Mouse (Mus musculus) layer of hippocampus, adult 9-11 months (tissue): ENCODE measurements around the gene Armh3.

Experiments
- DNase-seq: peaks from one replicate; pipeline ENCODE4 v3.0.0; 2022

Gene Armh3

GRCm38 (mm10) chr19:45903861-45904260 lies 94.4 kb downstream of the Armh3 start:
- DNase-seq = no peak

DNA sequence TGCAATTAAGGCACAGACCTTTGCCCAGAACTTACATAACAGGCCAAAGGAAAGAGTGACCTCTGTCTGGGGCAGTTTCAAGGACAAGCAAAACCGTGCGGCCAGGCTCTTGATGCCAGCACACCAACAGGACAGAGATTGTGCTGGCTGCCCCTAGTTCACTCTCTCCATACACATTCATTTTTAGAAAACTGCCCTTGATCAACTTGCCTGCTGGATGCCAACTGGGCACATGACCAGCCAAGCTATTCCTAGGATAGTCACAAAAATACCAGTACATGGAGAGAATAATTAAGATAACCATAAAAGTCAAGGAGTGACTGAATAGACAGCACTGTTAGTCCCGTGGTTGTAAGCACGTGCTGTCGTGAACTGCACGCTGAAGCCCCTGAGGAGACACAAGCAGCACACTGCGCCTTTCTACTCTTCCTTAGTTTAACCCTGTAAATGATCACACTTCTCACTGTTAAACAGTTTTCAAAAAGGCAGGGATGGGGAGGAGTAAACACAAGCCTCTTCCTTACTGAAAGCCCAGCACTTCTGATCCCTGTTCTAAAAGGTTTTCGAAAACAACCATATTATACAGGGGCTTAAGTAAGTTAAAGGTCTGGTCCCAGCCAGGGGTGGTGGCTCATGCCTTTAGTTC lies 95.8 kb downstream of the Armh3 start:
- no peak for DNase-seq

DNA sequence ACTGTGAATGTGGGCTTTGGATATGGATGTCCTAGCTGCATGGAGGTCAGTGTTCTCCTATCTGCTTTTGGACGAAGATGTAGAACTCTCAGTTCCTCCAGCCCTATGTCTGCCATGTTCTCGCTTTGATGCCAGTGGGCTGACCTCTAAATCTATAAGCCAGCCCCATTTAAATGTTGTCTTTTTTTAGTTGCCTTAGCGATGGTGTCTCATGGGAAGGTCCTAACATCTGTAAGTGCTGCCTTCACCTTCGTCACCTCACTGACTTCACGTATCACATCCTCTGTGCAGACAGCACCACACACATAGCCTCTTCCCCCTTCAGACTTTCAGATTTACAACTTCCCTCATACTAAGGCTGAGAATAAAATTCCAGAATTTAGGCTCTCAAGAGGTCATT lies 97.5 kb downstream of the Armh3 start:
- no peak for DNase-seq

- no peak for DNase-seq
Measured at GRCm38 (mm10) chr19:45895726-45896125, 102.6 kb downstream of the Armh3 start.

DNA sequence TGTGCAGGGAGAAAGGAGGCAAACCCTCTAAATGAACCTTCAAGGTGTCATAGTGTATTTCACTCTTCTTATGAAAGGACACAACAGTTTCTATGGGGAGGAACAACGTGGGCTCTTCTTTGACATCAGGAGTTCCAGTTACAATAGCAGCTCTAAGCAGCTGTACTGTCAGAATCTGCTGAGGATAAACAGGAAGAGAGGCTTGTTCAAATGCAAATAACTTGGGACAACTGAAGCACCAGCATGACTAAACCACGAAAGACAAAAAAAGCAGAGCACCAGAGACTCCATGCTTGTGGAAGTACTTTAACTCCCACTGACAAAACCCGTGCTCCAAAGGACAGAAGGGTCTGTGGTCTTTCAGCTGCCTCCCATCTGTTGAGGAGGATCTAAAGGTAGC lies 116.2 kb downstream of the Armh3 start:
- DNase-seq = no peak

- DNase-seq = no peak
Measured at GRCm38 (mm10) chr19:45873320-45873719, 125.0 kb downstream of the Armh3 start.

- no peak for DNase-seq
Measured at GRCm38 (mm10) chr19:45855284-45855920, 142.9 kb downstream of the Armh3 start.

GRCm38 (mm10) chr19:45854521-45854920 lies 143.8 kb downstream of the Armh3 start:
- DNase-seq = no peak

- DNase-seq = no peak
Measured at GRCm38 (mm10) chr19:45847733-45848093, 150.6 kb downstream of the Armh3 start.

DNA sequence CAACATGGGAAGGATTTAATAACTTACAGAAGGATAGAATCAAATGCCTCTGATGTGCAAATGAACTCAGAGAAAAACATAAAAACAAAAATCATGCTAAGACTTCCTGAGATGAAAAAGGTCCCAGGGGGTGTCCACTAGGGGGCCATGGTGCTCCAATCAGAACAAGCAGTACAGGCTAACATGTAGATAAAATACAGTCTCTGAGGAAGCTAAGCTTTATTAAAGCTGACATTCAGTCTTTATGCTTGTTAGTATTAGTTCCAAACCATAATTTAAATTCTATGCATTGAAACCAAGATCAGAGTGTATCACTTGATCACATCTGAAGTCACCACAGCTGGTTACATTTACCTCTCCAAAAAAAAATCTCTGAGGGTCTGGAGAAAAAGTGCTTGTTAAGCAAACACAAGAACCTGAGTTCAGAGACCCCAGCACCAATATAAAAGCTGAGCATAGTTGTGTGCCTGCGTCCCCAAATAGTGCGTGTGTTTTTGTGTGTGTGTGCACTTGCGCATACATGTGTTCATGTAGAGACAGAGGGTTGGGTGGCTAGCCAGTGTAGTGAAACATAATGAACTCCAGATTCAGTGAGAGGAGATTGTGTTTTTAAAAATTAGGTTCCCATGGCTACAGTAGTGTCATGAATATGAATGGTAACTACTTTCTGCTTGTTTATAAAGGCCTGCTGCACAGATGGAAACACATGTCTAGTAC lies 151.1 kb downstream of the Armh3 start:
- no peak for DNase-seq

GRCm38 (mm10) chr19:45844209-45844608 lies 154.1 kb downstream of the Armh3 start:
- no peak for DNase-seq

DNA sequence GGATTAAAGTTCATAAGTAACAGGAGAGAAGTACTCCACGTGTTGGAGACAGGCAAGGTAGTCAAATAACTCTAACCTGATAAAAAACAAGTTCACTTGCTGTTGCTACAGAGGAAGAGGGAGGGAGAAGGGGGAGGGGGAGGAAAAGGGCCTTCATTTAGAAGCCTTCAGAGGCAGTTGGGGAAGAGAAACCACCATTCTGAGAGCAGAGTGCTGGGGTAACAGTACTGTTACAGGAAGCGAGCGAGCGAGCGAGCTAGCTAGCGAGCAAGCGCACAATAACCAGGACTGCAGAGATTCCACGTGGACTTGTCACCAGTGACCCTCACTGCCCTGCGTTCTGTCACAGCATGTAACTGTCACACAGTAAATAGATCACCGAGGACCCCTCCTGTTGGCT lies 154.9 kb downstream of the Armh3 start:
- no peak for DNase-seq

DNA sequence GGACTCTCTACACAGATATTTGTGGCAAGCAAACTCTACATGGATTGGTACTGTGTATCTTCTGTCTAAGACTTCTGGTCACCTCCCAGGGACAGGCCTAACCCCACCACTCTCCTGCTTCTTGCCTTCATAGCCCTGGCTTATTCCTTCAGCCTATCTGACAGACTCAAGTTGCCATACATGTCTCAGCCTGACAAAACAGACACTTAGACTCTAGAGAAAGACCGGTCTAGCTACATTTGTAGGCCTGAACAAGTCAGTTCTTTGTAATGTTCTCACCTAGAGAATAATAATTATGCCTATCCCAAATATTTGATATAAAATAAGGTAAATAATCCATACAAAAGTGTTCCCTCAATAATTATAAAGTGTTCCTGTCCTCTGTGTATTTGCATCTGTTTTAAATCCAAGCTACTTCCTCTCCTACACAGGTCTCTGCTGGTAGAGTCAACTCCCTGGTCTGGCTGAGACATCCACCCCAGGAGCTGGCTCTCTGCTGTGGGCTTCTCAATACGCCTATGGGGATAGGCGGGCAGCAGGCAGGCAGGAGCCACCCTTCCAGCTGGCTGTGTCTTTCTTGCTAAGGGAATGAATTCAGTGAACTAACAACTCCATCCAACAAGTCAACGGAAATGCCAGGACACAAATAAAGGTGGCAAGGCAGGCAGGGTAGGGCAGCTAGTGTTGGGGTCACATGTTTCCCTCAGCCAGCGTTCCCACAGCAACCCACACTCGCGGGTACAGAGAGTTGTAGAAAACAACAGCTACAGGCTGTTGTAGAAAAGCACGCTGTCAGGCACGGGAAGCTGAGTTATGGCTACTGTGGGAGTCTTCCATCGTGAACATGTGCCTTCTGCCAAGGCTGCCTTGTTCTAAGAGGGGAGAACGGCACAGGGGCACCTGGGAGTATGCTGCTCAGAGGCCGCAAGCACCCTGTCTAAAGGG lies 161.0 kb downstream of the Armh3 start:
- peak; percentile 39 for DNase-seq

GRCm38 (mm10) chr19:45835490-45835889 lies 162.8 kb downstream of the Armh3 start:
- DNase-seq = no peak

DNA sequence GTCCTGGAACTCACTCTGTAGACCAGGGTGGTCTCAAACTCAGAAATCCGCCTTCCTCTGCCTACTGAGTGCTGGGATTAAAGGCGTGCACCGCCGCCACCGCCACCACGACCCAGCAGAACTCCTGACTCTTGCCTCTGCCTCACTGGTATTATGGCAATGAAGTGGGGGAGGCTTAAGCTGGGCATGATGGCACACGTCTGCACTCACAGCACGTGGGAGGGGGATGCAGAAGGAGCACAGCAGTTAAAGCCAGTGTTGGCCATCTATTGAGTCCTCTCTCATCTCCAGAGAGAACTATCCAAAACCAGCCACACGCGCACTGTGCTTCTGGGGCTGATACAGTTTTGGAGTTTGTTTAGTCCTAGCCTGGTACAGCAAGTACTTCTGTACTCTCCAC lies 164.6 kb downstream of the Armh3 start:
- no peak for DNase-seq

- no peak for DNase-seq
Measured at GRCm38 (mm10) chr19:45830679-45831078, 167.6 kb downstream of the Armh3 start.

GRCm38 (mm10) chr19:45827736-45828135 lies 170.6 kb downstream of the Armh3 start:
- DNase-seq = no peak

GRCm38 (mm10) chr19:45827125-45827524 lies 171.2 kb downstream of the Armh3 start:
- no peak for DNase-seq

DNA sequence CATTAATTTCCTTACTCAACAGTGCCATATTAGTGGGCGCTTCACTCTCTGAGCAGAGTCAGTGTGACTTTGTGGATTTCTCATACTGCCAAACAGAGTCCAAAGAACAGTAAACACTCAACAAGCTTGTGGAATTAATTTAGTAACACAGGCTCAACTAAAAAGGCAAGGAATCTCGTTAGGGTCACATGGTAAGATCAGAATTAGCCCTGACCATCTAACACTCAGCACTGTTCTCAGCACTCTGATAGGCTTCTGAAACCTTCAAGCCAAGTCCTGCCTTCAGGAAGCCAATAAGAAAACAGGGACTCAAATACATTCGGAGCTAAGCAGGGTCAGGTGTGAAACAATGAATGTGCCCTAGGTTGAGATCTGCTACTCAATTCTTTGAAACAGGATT lies 172.1 kb downstream of the Armh3 start:
- no peak for DNase-seq

GRCm38 (mm10) chr19:45821832-45822231 lies 176.5 kb downstream of the Armh3 start:
- no peak for DNase-seq

DNA sequence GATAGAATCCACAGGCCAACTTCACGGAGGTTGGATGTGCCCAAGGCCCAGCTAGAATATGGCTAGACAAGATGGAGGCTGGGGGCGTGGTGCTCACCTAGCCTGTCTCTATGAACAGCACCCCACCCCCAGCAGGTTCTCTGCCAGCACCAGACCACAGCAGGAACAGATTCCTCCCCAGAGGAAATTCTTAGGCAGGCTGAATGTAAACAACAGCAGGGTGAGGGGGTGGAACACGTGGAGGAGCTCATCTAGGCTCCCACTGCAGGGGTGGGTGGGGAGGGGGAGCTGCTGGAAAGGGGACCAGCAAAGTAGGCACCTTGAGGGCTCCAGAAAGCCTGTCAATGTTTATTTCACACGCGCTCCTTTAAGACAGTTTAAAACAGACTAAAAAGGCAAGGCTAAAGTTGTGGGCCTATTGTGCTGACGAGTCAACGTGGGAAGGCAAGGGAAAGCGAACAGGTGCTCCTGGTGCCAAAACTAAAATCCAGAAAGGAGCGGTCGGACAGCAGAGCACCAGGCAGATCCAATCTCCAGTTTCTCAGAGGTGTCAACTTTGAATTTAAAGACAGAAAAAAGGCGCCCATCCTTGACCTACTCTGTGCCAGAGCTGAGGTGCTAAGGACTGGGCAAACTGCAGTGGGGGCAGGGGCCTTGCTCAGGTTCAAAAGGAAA lies 180.3 kb downstream of the Armh3 start:
- peak; percentile 68 for DNase-seq

DNA sequence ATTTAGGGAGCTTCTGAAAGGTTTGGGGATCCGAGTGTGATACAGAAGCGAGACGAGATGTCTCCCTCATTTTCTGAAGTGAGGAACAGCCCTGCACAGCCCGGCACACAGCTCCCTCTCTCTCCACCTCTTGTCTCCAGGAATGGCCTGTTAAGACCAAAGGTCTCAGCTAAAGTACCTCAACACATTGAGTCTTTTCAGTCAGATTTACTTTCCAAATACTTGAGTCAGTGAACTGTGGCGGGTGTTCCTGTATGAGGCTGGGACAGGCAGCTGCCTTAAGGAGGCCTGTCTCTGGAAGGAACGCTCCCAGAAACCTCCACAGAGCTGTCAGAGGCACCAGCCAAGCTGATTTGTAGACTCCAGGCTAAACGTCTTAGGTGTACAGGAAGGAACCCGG lies 181.6 kb downstream of the Armh3 start:
- no peak for DNase-seq
